Mouse (Mus musculus) E14TG2a.4 (cell line): ENCODE results near the gene Slamf9.

Experiments used
- CTCF ChIP-seq: conservative IDR thresholded peaks from 2 replicates; pipeline ENCODE4 v1.5.1; 2014; ENCODE audit warnings: low read length
- NANOG ChIP-seq: IDR thresholded peaks from 2 replicates; pipeline ENCODE4 v1.6.1; 2014; ENCODE audit warnings: borderline replicate concordance, low read length, mixed read lengths
- POU5F1 ChIP-seq: IDR thresholded peaks from 2 replicates; pipeline ENCODE4 v1.6.1; 2014; ENCODE audit warnings: low read length, borderline replicate concordance

DNA sequence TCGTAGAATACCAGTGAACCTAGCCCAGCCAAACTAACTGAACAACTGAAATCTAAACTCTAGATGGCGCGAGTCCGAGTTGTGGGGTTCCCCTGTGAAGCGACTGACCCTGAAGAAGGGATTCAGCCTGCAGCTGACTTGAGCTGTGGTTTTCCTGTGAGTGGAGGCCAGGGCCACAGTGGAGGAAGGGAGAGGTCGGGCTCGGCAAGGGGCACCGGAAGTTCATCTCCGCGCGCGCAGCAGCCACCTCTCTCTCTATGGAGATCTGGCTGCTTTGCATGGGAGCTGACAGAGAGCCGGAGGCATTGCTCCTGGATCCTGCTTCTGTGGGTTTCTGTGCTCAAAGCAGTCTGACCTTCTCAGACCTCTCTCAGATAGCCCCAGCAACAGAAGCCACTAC is 37.8 kb downstream of the Slamf9 start:
- TF ChIP-seq CTCF: no peak
- TF ChIP-seq POU5F1: no peak
- no peak for TF ChIP-seq NANOG
